Mouse (Mus musculus) thymus, postnatal 0 days (tissue): ENCODE results near the gene Oas3. TPM values are rescaled to one million over a fixed set of nuclear protein-coding genes. Genes with fewer than 3 reads are reported as not detected.

Experiments
- DNase-seq: peaks from one replicate; pipeline ENCODE4 v3.0.0-alpha.2; 2015; ENCODE audit warnings: low spot score
- polyA plus RNA-seq: library from polyadenylated mRNA; unstranded; fragments of >200 nt; fragmentation: Nextera tagmentation; extraction: Ambion mirVana; gene quantifications from 2 replicates; pipeline ENCODE4 v1.2.1, GENCODE M21; 2015

Gene Oas3
- polyA plus RNA-seq, 1 experiment from 2014 or later, result 1.9 TPM

GRCm38 (mm10) chr5:120754215-120754614 is 23.2 kb downstream of the Oas3 start:
- DNase-seq, result no peak

DNA sequence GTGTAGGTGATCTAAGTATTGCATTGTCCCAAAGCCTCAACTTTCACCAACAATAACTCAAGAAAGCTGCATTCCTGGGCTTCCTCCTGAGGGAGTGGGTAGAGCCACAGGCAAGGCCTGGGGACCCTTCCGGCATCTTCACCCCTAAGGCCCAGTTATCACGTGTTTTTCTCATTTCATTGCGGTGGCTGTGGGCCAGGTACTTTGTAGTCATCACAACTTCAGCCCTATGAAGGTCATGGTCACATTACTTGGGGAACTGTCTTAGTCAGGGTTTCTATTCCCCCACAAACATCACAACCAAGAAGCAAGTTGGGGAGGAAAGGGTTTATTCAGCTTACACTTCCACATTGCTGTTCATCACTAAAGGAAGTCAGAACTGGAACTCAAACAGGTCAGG is 24.7 kb downstream of the Oas3 start:
- DNase-seq, result no peak

DNA sequence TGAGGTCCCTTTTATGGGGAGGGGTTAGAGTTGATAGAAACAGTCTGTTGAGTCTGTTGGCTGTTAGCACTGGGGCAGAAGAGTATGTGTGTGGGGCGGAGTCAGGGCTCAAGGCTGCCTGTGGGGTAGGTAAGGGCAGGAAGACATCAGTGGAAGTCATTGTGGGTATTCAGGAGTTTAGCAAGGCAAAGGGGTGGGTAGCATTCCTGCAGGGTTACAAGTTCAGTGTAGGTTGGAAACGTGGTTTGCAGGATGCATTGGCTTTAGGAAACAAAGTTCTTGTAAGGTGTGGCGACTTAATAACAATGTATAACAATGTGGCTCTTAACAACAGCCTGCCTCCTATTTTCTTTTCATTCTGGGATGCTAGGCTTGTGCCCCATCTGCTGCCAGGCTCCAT is 26.3 kb downstream of the Oas3 start:
- no peak for DNase-seq

GRCm38 (mm10) chr5:120749688-120750087 is 27.8 kb downstream of the Oas3 start, which contains the start of gene Oas2:
TSS of gene Oas2 (minus strand) at chr5:120749853.
- DNase-seq, result no peak

- peak; percentile 63 for DNase-seq
These were observed 31.0 kb downstream of the Oas3 start for GRCm38 (mm10) chr5:120746451-120746850.

- peak; percentile 74 for DNase-seq
These were observed 35.3 kb downstream of the Oas3 start for GRCm38 (mm10) chr5:120742125-120742524.

GRCm38 (mm10) chr5:120734380-120734990 is 43.0 kb downstream of the Oas3 start:
- no peak for DNase-seq

- DNase-seq, result no peak
These were observed 43.8 kb downstream of the Oas3 start for GRCm38 (mm10) chr5:120733696-120734095.

DNA sequence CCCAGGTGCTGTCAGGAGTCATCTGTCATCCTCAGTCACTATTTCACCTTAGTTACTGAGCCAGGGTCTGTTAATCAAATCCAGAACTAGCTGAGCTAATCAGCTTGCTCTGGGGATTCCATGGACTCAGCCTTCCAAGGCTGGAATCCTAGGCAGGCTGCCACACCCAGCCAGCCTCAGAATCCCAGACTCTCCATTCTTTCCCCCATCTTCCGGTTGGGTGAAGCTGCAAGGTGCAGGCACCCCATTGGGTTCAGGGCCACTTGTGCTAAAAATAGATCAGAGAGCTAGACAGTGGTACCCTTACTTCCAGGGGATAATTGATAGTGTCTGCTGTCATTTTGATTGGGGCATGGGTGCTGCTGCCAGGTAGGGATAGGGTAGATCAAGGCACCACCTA is 44.7 kb downstream of the Oas3 start:
- DNase-seq, result no peak

DNA sequence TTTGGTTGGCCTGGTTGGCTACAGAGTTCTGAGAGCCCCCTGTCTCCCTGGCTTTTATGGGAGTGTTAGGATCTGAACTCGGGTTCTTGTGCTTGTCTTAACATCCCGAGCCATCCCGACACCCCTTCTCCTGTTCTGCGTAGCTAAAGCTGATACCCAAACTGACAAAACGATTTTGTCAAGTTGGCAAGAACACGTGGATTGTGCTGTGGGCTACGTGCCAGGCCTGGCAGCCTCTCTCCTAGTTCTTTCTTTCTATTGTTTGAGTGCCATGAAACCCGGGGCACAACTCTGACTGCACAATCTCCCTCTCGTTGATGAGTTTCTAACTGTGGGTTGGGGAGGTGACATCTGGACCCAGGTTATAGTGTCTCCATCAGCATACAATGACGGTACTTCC is 48.1 kb downstream of the Oas3 start:
- no peak for DNase-seq

DNA sequence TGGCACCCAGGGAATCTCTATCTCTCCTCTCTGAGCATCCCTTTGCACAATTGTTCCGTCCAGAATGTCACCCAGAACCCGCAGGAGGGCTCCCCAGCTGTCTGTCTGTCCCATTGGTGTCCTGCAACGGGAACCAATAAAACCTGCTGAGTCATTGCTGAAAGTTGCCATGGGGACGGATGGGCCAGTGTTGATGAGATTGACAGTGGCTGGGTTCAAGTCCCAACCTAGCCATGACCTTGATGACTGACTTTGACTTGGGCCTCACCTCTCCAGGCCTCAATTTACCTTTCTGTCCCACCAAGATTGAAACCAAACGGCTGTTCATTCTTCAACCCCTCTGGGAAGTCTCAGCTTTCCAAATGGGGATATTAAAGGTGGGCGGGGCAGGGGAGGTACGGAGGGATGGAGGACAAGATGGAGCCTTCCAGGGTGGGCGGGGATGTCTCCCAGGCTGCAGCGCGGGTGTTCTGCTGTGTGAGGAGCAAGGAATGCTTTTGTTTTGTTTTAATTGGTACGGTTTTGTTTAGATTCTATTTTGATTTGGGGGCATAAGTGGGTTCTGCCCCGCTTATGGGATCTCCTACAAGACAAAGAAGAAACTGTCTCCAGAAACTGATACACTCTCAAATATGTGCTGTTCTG is 51.5 kb downstream of the Oas3 start:
- DNase-seq, result no peak

GRCm38 (mm10) chr5:120721005-120721404 is 56.5 kb downstream of the Oas3 start:
- no peak for DNase-seq

DNA sequence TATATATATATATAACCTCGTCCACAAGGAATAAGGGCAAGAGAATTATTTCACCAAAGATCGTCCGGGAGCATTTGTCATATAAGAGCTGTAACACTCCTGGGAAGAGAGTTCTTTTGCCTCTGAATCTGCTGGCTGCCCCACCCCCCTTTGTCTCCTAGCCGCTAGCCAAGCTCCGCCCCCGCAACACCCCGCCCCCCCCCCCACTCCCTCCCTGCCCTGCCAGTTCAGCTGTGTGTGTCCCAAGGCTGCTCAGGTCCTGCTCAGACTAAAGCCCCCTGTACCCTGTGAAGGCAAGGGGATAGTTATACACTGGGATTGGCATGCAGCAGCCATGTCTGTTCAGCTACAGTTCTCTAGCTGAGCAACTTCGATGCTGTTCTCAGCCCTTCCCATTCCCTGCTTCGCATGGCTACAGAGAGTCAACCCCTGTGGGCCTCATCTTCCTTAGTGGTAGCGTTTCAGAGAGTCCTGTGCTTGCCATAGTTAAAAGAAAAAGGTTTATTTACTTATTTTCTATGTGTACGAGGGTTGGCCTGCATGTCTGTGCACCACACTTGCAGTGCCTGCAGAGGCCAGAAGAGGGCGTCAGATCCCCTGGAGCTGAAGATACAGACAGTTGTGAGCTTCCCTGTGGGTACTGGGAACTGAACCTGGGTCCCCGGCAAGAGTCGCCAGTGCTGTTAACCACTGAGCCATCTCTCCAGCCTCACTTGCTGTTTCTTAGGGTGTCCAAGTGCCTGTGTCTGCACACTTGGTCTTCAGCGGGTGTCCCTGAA is 58.7 kb downstream of the Oas3 start:
- no peak for DNase-seq

GRCm38 (mm10) chr5:120717136-120717535 is 60.3 kb downstream of the Oas3 start:
- no peak for DNase-seq

GRCm38 (mm10) chr5:120714314-120714713 is 63.1 kb downstream of the Oas3 start:
- peak; percentile 86 for DNase-seq

DNA sequence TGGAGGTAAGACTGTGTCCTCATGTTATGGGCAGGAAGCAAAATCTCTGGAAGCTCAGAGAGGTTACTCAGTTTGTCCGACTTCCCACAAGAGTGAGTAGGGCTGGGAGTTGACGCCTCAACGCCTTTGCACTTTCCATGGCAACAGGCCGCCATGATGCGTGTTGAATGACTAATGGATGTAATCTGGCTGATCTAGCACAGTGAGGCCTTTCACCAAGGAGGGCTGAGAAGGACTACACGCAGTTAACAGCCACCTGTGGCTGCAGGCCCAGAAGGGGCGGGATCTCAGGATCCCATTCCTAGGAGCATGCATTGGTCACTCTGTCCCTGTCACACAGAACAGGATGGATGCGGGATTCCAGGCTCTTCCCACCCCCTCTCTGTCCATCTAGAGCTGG is 64.7 kb downstream of the Oas3 start:
- DNase-seq, result no peak

DNA sequence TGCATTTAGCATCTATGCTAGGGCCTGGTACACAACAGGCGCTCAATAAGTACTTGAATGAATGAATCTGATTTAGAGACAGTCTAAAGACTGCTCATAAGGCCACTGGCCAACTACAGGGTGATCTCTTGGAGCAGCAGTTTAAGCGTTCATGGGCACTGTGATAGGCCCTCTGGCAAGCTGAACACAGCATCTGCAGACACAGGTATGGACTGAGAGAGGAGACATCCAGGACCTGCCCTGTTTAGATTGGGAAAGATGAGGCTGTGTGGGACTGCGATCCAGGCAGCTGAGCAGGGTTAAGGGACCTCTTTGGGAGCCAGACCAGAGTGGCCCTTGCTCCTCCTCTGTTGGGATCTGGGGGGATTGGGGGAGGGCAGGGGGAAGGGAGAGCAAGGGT is 65.6 kb downstream of the Oas3 start, which contains the start of gene Dtx1:
Gene Dtx1 (minus strand): TSS at position 101 of the 400 bp plus-strand sequence.
- no peak for DNase-seq

GRCm38 (mm10) chr5:120711416-120711815 is 66.0 kb downstream of the Oas3 start:
- peak; percentile 69 for DNase-seq

DNA sequence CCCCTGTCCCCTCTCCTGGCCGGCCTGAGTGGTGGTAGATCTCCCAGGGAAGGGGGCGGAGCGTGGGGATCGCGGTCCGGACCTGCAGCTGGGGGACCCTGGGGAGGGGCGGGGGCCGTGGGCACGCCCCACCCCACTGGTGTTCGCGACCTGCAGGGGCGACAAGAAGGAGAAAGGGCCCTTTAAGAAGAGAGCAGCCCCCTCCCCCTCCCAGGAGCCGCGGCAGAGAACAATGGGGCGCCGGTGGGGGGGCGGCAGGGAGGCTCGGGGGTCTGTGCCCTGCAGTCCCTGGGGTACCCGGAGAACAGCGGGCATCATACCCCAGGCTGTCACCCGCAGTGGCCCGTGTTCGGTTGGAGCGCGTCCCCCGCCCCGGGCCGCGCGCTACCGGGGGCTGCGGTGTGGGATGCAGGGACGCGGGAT is 66.6 kb downstream of the Oas3 start:
- DNase-seq, result peak; percentile 38

- DNase-seq, result peak; percentile 38
These were observed 67.2 kb downstream of the Oas3 start for GRCm38 (mm10) chr5:120710161-120710825.

GRCm38 (mm10) chr5:120706976-120707375 is 70.5 kb downstream of the Oas3 start:
- no peak for DNase-seq

DNA sequence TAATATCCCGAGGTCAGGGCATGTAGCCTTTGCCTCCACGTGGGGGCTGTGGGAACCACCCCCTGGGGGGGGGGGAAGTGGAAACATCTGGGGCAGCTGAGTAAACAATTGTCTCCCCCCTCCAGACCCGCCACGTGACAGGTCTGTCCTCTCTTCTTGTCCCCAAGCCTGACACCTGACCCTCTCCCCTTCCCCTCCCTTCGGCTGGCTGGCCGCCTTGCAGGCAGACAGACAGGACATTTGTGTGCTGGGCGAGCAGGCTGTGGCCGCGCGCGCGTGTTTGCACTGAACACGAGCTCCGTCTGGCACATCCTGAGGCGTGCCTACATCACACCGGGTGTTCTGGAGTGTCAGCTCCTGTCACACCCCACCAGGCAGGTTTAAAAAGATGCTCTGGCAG is 70.9 kb downstream of the Oas3 start:
- DNase-seq, result no peak
